Comparison of ENCODE assay signal across 8 mouse cellular contexts in the genomic region with DNA sequence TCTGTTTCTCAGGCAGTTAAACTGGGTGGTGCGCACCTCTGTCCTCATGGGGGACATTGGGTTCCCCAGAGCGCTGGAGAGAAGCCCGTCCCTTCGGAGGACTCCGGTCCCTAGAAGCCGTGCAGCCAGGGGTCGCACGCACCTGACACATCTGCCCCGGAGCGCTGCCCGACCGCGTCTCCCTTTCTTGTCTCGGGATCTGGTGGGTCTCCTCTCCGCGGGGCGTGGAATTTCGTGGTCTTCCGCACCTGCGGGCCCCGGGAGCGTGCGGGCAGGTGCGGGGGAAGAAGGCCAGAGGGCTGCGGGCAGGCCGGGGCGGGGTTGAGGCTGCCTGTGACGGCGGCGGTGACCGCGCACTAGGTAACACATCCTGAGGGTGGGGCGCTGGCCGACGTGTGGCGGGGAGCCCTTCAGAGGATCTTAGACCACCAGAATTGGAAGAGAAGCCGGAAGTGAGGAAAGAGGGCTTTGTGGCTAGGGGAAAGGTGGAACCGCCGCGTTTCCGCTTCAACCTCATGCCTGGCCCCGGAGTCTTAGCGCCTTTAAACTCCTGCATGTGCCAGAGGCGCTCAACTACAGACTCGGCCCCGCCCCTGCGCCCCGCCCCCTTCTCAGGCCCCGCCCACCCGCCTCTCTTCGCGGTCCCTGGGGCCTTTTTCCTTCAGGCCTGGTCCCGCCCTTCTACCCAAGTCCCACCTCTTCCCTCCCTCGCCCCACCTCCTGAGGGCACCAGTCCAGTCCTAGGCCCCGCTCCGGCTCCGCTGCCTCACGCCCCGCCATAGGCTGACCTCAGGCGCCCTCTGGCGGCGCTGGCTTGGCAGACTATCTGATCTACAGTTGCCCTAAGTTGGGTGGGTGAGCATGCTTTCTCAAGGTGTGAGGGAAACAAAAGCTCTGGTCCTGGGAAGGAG. TPM values are rescaled to one million over a fixed set of nuclear protein-coding genes. Genes with fewer than 3 reads are reported as not detected.
DNase-seq lines count a peak whose midpoint lies in the region; ATAC-seq lines count a peak whose summit lies in the region.

A gene (minus strand): TSS at position 332 of the 911 bp plus-strand sequence.

- peak within 1 kb of the TSS; percentile 98 for H3K4me2 ChIP-seq in embryonic facial prominence, embryonic 12.5 days (replicated peaks)
- peak within 1 kb of the TSS; percentile 98 for H3K4me2 ChIP-seq in midbrain, embryonic 12.5 days (replicated peaks)

- peak within 1 kb of the TSS; percentile 59 for H3K4me3 ChIP-seq in embryonic facial prominence, embryonic 12.5 days
- peak within 1 kb of the TSS; percentile 67 for H3K4me3 ChIP-seq in midbrain, embryonic 12.5 days

- intact Hi-C loops in left cerebral cortex, postnatal 4 days (cut with DNase I), result no loop called here

- DNase-seq in 3134 (ENCODE audit: extremely low read depth, insufficient read length, low spot score), result peak; percentile 32
- DNase-seq in adrenal gland, postnatal 36 days, result peak; percentile 98
- peak; percentile 99 for DNase-seq in heart, adult 11 months
- DNase-seq in kidney, adult 11 months, result peak; percentile 94
- peak; percentile 98 for DNase-seq in left cerebral cortex, postnatal 4 days
- peak; percentile 95 for DNase-seq in skeletal muscle tissue, adult 2 months (ENCODE audit: low read depth, low spot score)

- ATAC-seq in embryonic facial prominence, embryonic 12.5 days (ENCODE audit: insufficient number of reproducible peaks, insufficient read depth, low FRiP score, low TSS enrichment), result peak; percentile 92
- peak; percentile 97 for ATAC-seq in midbrain, embryonic 12.5 days (ENCODE audit: low FRiP score, low read depth)

- WGBS in embryonic facial prominence, embryonic 12.5 days, result under 1% methylated on average over 60 of the region's 62 CpGs
- WGBS in midbrain, embryonic 12.5 days, result 1% methylated on average over 53 of the region's 62 CpGs

- no peaks in the 10 kb centered on the region for H3K9me3 ChIP-seq in embryonic facial prominence, embryonic 12.5 days
- H3K9me3 ChIP-seq in midbrain, embryonic 12.5 days, result no peaks in the 10 kb centered on the region

- no peak within 1 kb of the TSS for H3K27ac ChIP-seq in embryonic facial prominence, embryonic 12.5 days
- H3K27ac ChIP-seq in midbrain, embryonic 12.5 days (replicated peaks), result no peak within 1 kb of the TSS

- no peaks in the 10 kb centered on the region for H3K36me3 ChIP-seq in embryonic facial prominence, embryonic 12.5 days
- no peaks in the 10 kb centered on the region for H3K36me3 ChIP-seq in midbrain, embryonic 12.5 days

- H3K4me1 ChIP-seq in embryonic facial prominence, embryonic 12.5 days, result peaks cover 14% of the 10 kb centered on the region; the same call in 1 of the 2 replicates
- peaks cover 4% of the 10 kb centered on the region for H3K4me1 ChIP-seq in midbrain, embryonic 12.5 days

- peak within 1 kb of the TSS; percentile 59 for H3K9ac ChIP-seq in embryonic facial prominence, embryonic 12.5 days
- H3K9ac ChIP-seq in midbrain, embryonic 12.5 days (replicated peaks), result peak within 1 kb of the TSS; percentile 73

- H3K27me3 ChIP-seq in embryonic facial prominence, embryonic 12.5 days, result no peaks in the 10 kb centered on the region
- peaks cover 15% of the 10 kb centered on the region for H3K27me3 ChIP-seq in midbrain, embryonic 12.5 days

RNA-seq across cellular contexts. Expression of the gene that starts here (rescaled TPM):
- under 1 TPM; 0.33 to 0.36 TPM for total RNA-seq in adrenal gland, postnatal 36 days (2021)
- polyA plus RNA-seq in embryonic facial prominence, embryonic 12.5 days (2016; fragmentation: Nextera tagmentation; extraction: Ambion mirVana), result 0.76 and 0.90 TPM in 2 replicates
- total RNA-seq in left cerebral cortex, postnatal 4 days (2021), result 1 to 10 TPM; 1.4 TPM
- polyA plus RNA-seq in midbrain, embryonic 12.5 days (2016; fragmentation: Nextera tagmentation; extraction: Ambion mirVana), result 1.4 and 1.6 TPM in 2 replicates

Comparison
In these comparisons a context has a peak if more than half of its experiments do, and no peak if none do; other contexts are left out.
1. Peak in DNase-seq in adrenal gland, postnatal 36 days; RNA of the gene not detected or under 1 TPM.
2. Peak in ATAC-seq, H3K4me3 ChIP-seq, H3K9ac ChIP-seq and H3K4me2 ChIP-seq in embryonic facial prominence, embryonic 12.5 days; RNA of the gene not detected or under 1 TPM.
3. DNase-seq: peak in every context shown above with its lines; median percentile 99 in heart, adult 11 months; 98 in adrenal gland, postnatal 36 days; 98 in left cerebral cortex, postnatal 4 days; 95 in skeletal muscle tissue, adult 2 months; 94 in kidney, adult 11 months; 32 in 3134.